Mouse (Mus musculus): ENCODE results near the gene Plxna4. TPM values are rescaled to one million over a fixed set of nuclear protein-coding genes. Genes with fewer than 3 reads are reported as not detected.

The Plxna4 gene
- total and polyA plus RNA-seq, 3 experiments, result not detected

DNA sequence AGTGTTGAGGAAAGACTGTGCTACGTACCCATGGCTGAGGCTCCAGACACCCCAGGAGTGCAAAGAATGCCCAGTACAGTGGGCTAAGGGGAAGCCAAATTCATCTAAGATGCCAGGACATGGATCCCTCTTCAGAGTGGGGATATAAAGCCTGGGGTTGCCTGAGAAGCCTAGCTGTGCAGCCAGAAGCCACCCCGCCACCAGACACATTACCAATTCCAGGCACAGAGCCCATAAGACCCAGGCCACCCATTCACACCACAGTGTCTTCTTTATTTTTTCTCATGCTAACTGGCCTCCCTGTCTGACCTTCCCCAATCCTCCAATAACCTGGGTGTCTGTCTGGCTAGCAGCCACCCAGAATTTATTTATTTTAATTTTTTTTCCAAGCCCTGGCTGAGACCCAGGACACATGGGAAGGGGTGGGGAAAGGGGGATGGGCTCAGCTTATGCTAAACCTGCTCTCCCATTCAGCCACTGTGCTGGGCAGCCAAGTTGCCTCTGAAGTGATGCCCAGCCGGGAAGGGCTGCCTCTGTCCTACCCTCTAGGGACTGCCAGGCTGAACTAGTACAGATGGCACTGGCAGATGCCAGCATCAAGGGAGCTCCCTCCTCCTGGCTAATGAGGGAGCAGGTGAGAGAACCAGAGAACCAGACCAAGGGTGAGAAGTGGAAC is 185.3 kb downstream of the Plxna4 start:
- H3K4me1 ChIP-seq (ENCODE audit: control insufficient read depth in 1 of 2, insufficient read depth in 2 of 2), result no peaks in the 10 kb centered on the region
- H3K4me3 ChIP-seq (replicated peaks in 1 of 3; ENCODE audit: low read depth in 2 of 3, low read length in 2 of 3, poor library complexity in 1 of 3), result no peak overlapping the region
- dilution Hi-C loops (cut with MboI; ENCODE audit: extremely low pct_ligation_motif_present, extremely low pct_unique_long_range_greater_than_20kb, low sequenced_read_pairs) (no loop called here), in situ Hi-C loops (cut with MboI; ENCODE audit: low pct_ligation_motif_present, low pct_unique_long_range_greater_than_20kb, low sequenced_read_pairs) (no loop called here)
- no peaks in the 10 kb centered on the region for H3K79me2 ChIP-seq (replicated peaks; ENCODE audit: control insufficient read depth, extremely low read depth, insufficient read depth, poor library complexity, severe bottlenecking)
- no peaks in the 10 kb centered on the region for H3K9me3 ChIP-seq (replicated peaks; ENCODE audit: low read length)
- no peak for DNase-seq (ENCODE audit: extremely low read depth)
- TF ChIP-seq MXI1 (IDR thresholded peaks at IDR 0.05; ENCODE audit: low read depth, low read length) (no peak), E2F4 (IDR thresholded peaks at IDR 0.05; ENCODE audit: insufficient replicate concordance, low read depth, low read length) (no peak), POLR2A (IDR thresholded peaks at IDR 0.05; ENCODE audit: low read depth, low read length) (no peak), TCF12 (IDR thresholded peaks at IDR 0.05; ENCODE audit: low read depth, low read length) (no peak), JUND (conservative IDR thresholded peaks at IDR 0.05; ENCODE audit: low read depth, low read length) (no peak)
- H3K9ac ChIP-seq (ENCODE audit: insufficient read depth, low read depth), result no peak overlapping the region
- peaks cover 70% of the 10 kb centered on the region for H3K27me3 ChIP-seq (replicated peaks)
- H3K27ac ChIP-seq (ENCODE audit: insufficient read depth, low read depth), result no peak overlapping the region
- no peaks in the 10 kb centered on the region for H3K36me3 ChIP-seq (replicated peaks in 1 of 2; ENCODE audit: control insufficient read depth in 1 of 2, insufficient read depth in 1 of 2, low read length in 1 of 2)
- H3K4me2 ChIP-seq (ENCODE audit: insufficient read depth, low read depth, poor library complexity, severe bottlenecking), result no peak overlapping the region

DNA sequence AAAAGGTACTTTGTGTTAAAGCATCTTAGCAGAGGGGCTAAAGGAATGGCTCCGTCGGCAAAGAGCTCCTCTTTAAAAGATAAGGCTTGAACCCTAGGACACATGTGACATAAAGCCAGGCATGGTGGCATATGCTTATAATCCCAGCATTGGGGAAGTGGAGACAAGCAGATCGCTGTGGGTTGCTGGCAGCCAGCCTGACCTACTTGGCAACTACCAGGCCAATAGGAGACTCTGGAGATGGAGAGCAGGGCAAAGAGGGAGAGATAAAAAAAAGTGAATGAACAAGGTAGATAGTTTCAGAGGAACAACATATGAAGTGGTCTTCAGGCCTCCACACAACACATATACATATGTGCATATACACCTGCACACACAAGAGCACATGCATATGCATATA is 189.7 kb downstream of the Plxna4 start:
- H3K4me3 ChIP-seq (replicated peaks in 1 of 3; ENCODE audit: low read depth in 2 of 3, low read length in 2 of 3, poor library complexity in 1 of 3), result no peak overlapping the region
- in situ Hi-C loops (cut with MboI; ENCODE audit: low pct_ligation_motif_present, low pct_unique_long_range_greater_than_20kb, low sequenced_read_pairs), result no loop called here
- TF ChIP-seq E2F4 (IDR thresholded peaks at IDR 0.05; ENCODE audit: insufficient replicate concordance, low read depth, low read length), result no peak
- no peak for TF ChIP-seq MEF2A (IDR thresholded peaks at IDR 0.05; ENCODE audit: borderline replicate concordance, low read depth, low read length)
- no peak for TF ChIP-seq POLR2A (IDR thresholded peaks at IDR 0.05; ENCODE audit: low read depth, low read length)
- no peak for TF ChIP-seq GABPA (IDR thresholded peaks at IDR 0.05; ENCODE audit: insufficient replicate concordance, low read depth, low read length)
- TF ChIP-seq UBTF (IDR thresholded peaks at IDR 0.05; ENCODE audit: low read depth, low read length), result no peak
- TF ChIP-seq CHD1 (IDR thresholded peaks at IDR 0.05; ENCODE audit: low read depth, low read length), result no peak
- TF ChIP-seq SMC3 (IDR thresholded peaks at IDR 0.05; ENCODE audit: low read depth, low read length), result no peak
- TF ChIP-seq TBP (conservative IDR thresholded peaks at IDR 0.05; ENCODE audit: low read depth, low read length), result no peak
- no peak for TF ChIP-seq NRF1 (IDR thresholded peaks at IDR 0.05; ENCODE audit: low read depth, low read length)
- TF ChIP-seq EP300 (IDR thresholded peaks at IDR 0.05; ENCODE audit: low read length), result no peak

More for the DNA sequence above, 189.7 kb downstream of the Plxna4 start:
- Histone ChIP-seq H3K27ac (ENCODE audit: insufficient read depth, low read depth) (no peak overlapping the region), H3K4me2 (ENCODE audit: insufficient read depth, low read depth, poor library complexity, severe bottlenecking) (no peak overlapping the region), H3K9ac (ENCODE audit: insufficient read depth, low read depth) (no peak overlapping the region), H3K27me3 (replicated peaks) (peaks cover 54% of the 10 kb centered on the region), H3K4me1 (ENCODE audit: control insufficient read depth in 1 of 2, insufficient read depth in 2 of 2) (no peaks in the 10 kb centered on the region), H3K79me2 (replicated peaks; ENCODE audit: control insufficient read depth, extremely low read depth, insufficient read depth, poor library complexity, severe bottlenecking) (no peaks in the 10 kb centered on the region), H3K9me3 (replicated peaks; ENCODE audit: low read length) (no peaks in the 10 kb centered on the region), H3K36me3 (replicated peaks in 1 of 2; ENCODE audit: control insufficient read depth in 1 of 2, insufficient read depth in 1 of 2, low read length in 1 of 2) (no peaks in the 10 kb centered on the region)
- DNase-seq (ENCODE audit: extremely low read depth), result no peak
- dilution Hi-C loops (cut with MboI; ENCODE audit: extremely low pct_ligation_motif_present, extremely low pct_unique_long_range_greater_than_20kb, low sequenced_read_pairs), result no loop called here
